Mouse (Mus musculus) left cerebral cortex, adult 11 months (tissue): ENCODE measurements at regions not wholly inside any gene's neighbourhood (a gene's known extent, or its start where the extent isn't known, plus 50 kb on each side); places are given as distances from the start of the nearest gene placed in this dataset.

Source experiments
- DNase-seq: peaks from one replicate; pipeline ENCODE4 v3.0.0; 2022; ENCODE audit warnings: low spot score

DNA sequence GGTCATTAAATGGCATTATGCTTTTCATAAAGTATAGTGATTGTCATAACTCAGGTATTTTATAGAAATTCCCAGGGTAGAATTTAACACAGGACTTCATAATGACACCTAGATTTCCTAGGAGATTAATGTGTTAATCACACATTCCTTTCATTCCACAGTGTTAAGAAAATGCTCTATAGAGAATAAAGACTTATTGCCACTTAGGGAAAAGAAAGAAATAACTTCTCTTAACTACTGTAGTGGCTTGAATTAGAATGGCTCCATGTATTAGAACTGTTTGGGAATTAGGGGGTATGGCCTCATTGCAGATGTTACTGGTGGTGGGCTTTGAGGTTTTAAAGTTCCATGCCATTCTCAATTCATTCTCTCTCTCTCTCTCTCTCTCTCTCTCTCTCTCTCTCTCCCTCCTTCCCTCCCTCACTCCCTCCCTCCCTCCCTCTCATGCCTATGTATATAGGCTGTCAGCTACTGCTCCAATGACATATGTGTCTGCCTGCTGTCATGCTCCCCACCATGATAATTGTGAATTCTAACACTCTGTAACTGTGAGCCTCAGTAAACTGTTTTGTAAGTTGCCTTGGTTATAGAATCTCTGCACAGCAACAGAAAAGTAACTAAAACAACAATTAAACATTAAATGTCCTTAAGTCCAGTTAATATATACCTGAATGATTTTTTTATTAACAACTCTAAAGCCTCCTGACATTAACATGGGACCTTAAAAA, 425.1 kb upstream of the Depdc1a start:
- DNase-seq = no peak

- DNase-seq = no peak
Measured at GRCm38 (mm10) chr3:159056960-159057525, 438.2 kb upstream of the Depdc1a start.

DNA sequence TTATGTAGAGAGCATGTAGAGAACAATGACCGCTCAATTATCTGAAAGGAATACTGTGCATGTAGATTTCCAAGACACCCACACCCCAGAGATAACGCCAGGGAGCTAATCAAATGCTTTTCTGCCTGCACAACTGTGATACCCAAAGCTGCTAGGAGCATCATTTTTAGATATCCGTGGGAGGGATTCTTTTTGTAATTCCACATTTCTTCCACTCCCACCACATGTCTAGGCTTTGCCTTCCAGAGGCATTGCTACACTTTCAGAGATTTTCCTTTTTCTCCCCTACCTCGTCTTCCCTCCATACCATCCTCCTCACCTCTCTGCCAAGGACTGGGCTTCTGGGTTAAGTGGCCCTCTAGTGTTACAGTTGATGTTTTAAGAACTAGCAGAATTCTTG, 460.4 kb upstream of the Depdc1a start:
- DNase-seq = peak; percentile 81

- no peak for DNase-seq
Measured at GRCm38 (mm10) chr3:159031581-159031980, 463.7 kb upstream of the Depdc1a start.

- DNase-seq = peak; percentile 73
Measured at GRCm38 (mm10) chr3:159030675-159031074, 464.6 kb upstream of the Depdc1a start.

- no peak for DNase-seq
Measured at GRCm38 (mm10) chr3:159029951-159030350, 465.3 kb upstream of the Depdc1a start.

GRCm38 (mm10) chr3:159020447-159020846, 458.4 kb upstream of the Lrrc7 start:
- no peak for DNase-seq

- DNase-seq = no peak
Measured at GRCm38 (mm10) chr3:159017269-159017668, 455.2 kb upstream of the Lrrc7 start.

GRCm38 (mm10) chr3:159016426-159016825, 454.4 kb upstream of the Lrrc7 start:
- no peak for DNase-seq

DNA sequence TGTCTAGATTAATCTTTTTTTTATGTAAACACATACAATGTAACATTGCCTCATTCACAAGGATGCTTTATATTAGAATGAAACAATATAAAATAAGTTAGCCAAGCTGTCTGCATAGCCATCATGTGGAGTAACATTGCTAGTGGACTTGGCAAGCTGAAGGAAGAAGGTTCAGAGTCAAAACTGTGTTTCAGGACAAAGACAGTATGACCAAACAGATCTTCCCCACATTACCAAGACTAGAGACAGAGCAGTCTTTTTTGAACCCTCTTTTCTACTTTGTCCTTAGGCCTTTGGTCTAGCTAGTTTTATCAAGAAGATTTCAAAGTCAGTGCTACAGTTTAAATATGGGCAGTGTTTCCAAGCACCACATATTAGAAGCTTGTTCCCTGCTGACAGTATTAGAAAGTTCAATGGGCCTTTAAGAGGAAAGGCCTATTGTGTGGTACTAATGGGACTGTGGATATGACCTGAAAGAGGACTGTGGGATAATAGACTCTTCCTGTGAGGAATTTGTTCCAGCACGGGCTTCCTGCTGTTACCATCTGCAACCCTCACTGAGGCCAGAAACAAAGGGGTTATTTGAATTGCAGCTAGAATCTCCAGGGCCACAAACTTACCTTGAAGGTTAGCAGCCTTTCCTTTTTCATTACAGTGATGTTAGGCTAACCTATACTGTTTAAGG, 449.1 kb upstream of the Lrrc7 start:
- no peak for DNase-seq

DNA sequence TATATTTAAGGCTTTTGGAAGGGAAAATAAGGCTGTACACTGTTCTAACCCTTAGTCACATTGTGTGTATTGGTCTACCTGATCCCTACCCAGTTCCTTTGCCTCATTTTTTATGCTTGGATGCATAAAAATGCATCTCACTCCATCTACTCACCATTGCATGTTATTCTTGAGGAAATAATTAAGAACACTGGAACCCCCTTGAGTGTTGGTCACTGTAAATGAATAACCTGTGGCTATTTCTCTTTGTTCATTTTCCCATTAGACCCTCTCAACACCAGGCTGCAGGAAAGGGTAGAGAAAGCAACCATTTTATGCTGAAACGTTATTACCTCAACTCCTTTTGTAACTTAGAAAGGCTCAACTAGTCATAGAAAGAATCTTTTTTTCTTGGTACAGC, 442.0 kb upstream of the Lrrc7 start:
- DNase-seq = no peak

DNA sequence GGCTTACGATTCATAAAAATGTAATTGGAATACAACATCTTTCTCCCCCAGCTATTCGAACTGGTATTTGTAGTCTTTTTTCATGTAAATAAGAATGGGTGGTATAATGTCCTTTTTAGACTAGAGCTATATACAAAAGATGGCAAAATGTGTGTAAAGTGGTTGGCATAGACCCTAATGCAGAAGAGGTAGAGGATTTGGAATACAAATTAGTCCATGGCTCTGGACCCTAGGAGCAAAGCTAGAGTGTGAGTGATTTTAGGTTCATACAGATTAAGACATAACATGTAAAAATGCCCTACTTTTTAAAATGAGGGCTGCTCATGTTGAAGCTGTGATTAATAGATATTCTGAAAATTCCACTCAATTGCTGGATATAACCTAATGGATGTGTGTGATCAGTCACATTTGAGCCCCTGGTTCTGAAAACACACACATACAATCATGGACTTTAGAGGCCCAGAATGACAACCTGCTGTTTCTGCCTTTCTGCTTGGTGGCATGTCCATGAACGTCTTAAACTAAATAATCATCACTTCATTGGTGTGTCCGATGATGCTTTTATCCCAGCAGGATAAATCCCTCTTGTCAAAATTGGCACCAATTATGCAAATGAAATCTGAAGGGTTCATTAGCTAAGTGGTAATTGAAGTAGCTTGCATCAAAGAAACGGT, 423.6 kb upstream of the Lrrc7 start:
- no peak for DNase-seq

GRCm38 (mm10) chr3:158947063-158947462, 385.0 kb upstream of the Lrrc7 start:
- DNase-seq = no peak

DNA sequence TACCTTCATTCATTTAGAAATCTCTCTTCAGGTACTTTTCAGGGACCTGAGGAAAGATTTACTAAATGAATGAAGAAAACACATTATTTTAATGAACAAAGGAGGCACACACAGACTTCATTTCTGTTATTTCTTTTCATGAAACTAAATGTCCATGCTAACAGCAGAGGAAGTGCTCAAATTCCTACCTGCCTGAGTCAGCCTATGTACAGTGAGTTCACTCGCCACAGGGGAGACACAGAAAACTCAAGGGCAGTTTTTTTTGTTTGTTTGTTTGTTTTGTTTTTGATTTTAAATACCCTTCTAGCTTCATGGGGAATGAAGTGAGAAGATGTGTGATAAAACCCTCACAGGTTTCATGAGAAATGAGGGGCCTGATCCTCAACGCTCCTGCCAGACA, 343.1 kb upstream of the Lrrc7 start:
- no peak for DNase-seq

GRCm38 (mm10) chr3:158899458-158899857, 337.4 kb upstream of the Lrrc7 start:
- DNase-seq = no peak

GRCm38 (mm10) chr3:158886732-158887386, 324.8 kb upstream of the Lrrc7 start:
- peak; percentile 22 for DNase-seq

DNA sequence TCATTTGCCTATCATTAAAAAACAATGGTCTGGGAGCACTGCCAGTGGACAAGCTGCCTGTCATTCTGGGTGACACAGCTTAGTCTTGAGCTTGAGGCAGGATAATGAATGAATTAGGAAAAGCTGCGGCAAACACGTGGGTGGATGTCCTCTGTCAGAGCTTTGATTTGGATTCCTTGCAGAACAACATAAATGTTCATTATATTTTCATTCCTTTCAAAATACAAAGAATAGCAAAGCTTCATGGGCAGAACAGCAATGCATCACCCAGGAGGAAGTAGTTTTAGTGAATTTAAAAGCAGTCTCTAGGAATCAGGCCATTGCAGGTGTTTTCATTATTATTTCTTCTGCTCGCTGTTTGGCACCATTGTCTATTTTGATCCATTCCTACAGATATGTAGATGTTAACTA, 324.3 kb upstream of the Lrrc7 start:
- no peak for DNase-seq
